Mouse (Mus musculus): ENCODE results near the gene Son. TPM values are rescaled to one million over a fixed set of nuclear protein-coding genes. Genes with fewer than 3 reads are reported as not detected.
"Not testable (repeated sequence)": the region's sequence is repeated elsewhere in the genome, so short reads cannot be mapped to it uniquely, and the experiment has no call there.

Son gene
- total RNA-seq, 2 experiments from 2014 or later, result 259 to 285 TPM

- Histone ChIP-seq H3K27ac (no peak overlapping the region), H3K4me3 (no peak overlapping the region)
- DNase-seq (ENCODE audit: low spot score in 2 of 2), result no peak
- TF ChIP-seq CTCF (conservative IDR thresholded peaks at IDR 0.05), result no peak
Observed at GRCm38 (mm10) chr16:91620185-91620584, 27.1 kb upstream of the Son start.

- no peak for TF ChIP-seq CTCF (conservative IDR thresholded peaks at IDR 0.05)
- H3K4me3 ChIP-seq, result no peak overlapping the region
- DNase-seq (ENCODE audit: low spot score in 2 of 2), result no peak
- H3K27ac ChIP-seq, result no peak overlapping the region
Observed at GRCm38 (mm10) chr16:91620991-91621390, 26.3 kb upstream of the Son start.

- no peak overlapping the region for H3K4me3 ChIP-seq
- TF ChIP-seq CTCF (conservative IDR thresholded peaks at IDR 0.05), result no peak
- no peak for DNase-seq (ENCODE audit: low spot score in 2 of 2)
- H3K27ac ChIP-seq, result no peak overlapping the region
Observed at GRCm38 (mm10) chr16:91623074-91623473, 24.2 kb upstream of the Son start.

- DNase-seq (ENCODE audit: low spot score in 2 of 2), result no peak
- TF ChIP-seq CTCF (conservative IDR thresholded peaks at IDR 0.05), result no peak
Observed at GRCm38 (mm10) chr16:91627831-91628230, 19.5 kb upstream of the Son start.

GRCm38 (mm10) chr16:91628673-91629072, 18.6 kb upstream of the Son start:
- DNase-seq (ENCODE audit: low spot score in 2 of 2), result no peak
- no peak overlapping the region for H3K4me3 ChIP-seq
- no peak overlapping the region for H3K27ac ChIP-seq
- TF ChIP-seq CTCF (conservative IDR thresholded peaks at IDR 0.05), result no peak

More at GRCm38 (mm10) chr16:91627831-91628230, 19.5 kb upstream of the Son start:
- no peak overlapping the region for H3K4me3 ChIP-seq
- no peak overlapping the region for H3K27ac ChIP-seq

- TF ChIP-seq CTCF (conservative IDR thresholded peaks at IDR 0.05), result no peak
- H3K4me3 ChIP-seq, result no peak overlapping the region
- no peak for DNase-seq (ENCODE audit: low spot score in 2 of 2)
- no peak overlapping the region for H3K27ac ChIP-seq
Observed at GRCm38 (mm10) chr16:91629749-91630148, 17.6 kb upstream of the Son start.

GRCm38 (mm10) chr16:91630584-91630983, 16.7 kb upstream of the Son start:
- DNase-seq (ENCODE audit: low spot score in 2 of 2), result no peak
- TF ChIP-seq CTCF (conservative IDR thresholded peaks at IDR 0.05), result no peak
- Histone ChIP-seq H3K27ac (no peak overlapping the region), H3K4me3 (no peak overlapping the region)

GRCm38 (mm10) chr16:91632439-91632838, 14.9 kb upstream of the Son start:
- no peak overlapping the region for H3K4me3 ChIP-seq
- DNase-seq (ENCODE audit: low spot score in 2 of 2), result no peak
- no peak for TF ChIP-seq CTCF (conservative IDR thresholded peaks at IDR 0.05)
- H3K27ac ChIP-seq, result no peak overlapping the region

GRCm38 (mm10) chr16:91632940-91633339, 14.4 kb upstream of the Son start:
- H3K27ac ChIP-seq, result no peak overlapping the region
- H3K4me3 ChIP-seq, result no peak overlapping the region
- TF ChIP-seq CTCF (conservative IDR thresholded peaks at IDR 0.05), result no peak
- no peak for DNase-seq (ENCODE audit: low spot score in 2 of 2)

GRCm38 (mm10) chr16:91633641-91634040, 13.7 kb upstream of the Son start:
- no peak for DNase-seq (ENCODE audit: low spot score in 2 of 2)
- Histone ChIP-seq H3K27ac (no peak overlapping the region), H3K4me3 (no peak overlapping the region)
- TF ChIP-seq CTCF (conservative IDR thresholded peaks at IDR 0.05), result no peak

- no peak for TF ChIP-seq CTCF (conservative IDR thresholded peaks at IDR 0.05)
- DNase-seq (ENCODE audit: low spot score in 2 of 2), result no peak
- Histone ChIP-seq H3K4me3 (no peak overlapping the region), H3K27ac (peak overlapping the region; percentile 48)
Observed at GRCm38 (mm10) chr16:91639161-91639560, 8.1 kb upstream of the Son start.

- Histone ChIP-seq H3K4me3 (no peak overlapping the region), H3K27ac (peak overlapping the region; percentile 48)
- DNase-seq (ENCODE audit: low spot score in 2 of 2), result peak in 1 of 2 experiments; percentile 36
- TF ChIP-seq CTCF (conservative IDR thresholded peaks at IDR 0.05), result no peak
Observed at GRCm38 (mm10) chr16:91639636-91640035, 7.7 kb upstream of the Son start.

GRCm38 (mm10) chr16:91640171-91640570, 7.1 kb upstream of the Son start:
- peak overlapping the region; percentile 48; the same call in 1 of the 2 replicates for H3K27ac ChIP-seq
- no peak for TF ChIP-seq CTCF (conservative IDR thresholded peaks at IDR 0.05)

GRCm38 (mm10) chr16:91644901-91645300, 2.4 kb upstream of the Son start:
- no peak for DNase-seq (ENCODE audit: low spot score in 2 of 2)
- no peak overlapping the region for H3K4me3 ChIP-seq
- no peak overlapping the region for H3K27ac ChIP-seq
- TF ChIP-seq CTCF (conservative IDR thresholded peaks at IDR 0.05), result no peak

More at GRCm38 (mm10) chr16:91640171-91640570, 7.1 kb upstream of the Son start:
- no peak for DNase-seq (ENCODE audit: low spot score in 2 of 2)
- H3K4me3 ChIP-seq, result no peak overlapping the region

- H3K4me3 ChIP-seq; H3K27ac ChIP-seq; DNase-seq (ENCODE audit: low spot score in 2 of 2): not testable (repeated sequence)
Observed at GRCm38 (mm10) chr16:91645420-91645819, 1.9 kb upstream of the Son start.
